Mouse (Mus musculus): ENCODE results near the gene Adam12.

Gene Adam12

GRCm38 (mm10) chr7:134079980-134080725 lies 151.8 kb downstream of the Adam12 start:
- in situ Hi-C loops (cut with MboI) = no loop called here

DNA sequence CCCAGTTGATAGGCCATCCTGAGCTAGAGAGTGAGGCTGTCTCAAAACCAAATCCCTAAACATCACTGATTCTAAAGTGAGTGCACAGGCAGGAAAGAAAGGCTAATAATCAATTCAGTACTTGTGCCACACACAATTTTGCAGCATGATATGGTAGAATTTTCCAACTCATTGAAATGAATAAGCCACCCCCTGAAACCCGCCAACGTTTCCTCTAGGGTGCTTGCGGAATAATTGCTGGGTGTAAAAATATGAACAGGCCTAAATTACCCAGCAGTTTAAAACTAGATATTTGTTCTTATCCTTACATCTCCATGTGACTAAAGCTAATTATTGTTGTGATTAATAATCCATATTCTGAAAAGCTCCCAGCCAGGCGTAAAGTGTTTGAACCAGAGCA lies 154.3 kb downstream of the Adam12 start:
- in situ Hi-C loops (cut with MboI) = no loop called here

DNA sequence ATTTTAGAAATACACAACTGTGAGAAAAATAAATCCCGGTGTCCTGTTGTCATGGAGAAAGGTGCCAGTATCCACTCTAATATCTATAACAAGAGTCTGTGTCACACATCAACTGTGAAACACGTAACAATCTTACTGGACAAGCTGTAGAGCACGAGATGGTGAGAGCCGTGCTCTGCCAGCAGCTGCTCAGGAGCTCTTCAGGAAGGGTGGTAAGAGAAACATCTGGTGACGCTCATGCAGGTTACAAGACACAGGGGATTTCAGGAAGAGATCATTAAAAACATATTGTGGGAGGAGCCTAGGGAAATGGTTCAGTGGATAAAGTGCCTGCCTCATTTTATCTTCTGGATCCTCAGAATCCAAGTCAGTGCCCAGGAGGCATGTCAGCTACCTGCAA lies 158.9 kb downstream of the Adam12 start:
- in situ Hi-C loops (cut with MboI) = no loop called here

GRCm38 (mm10) chr7:134071153-134071885 lies 160.6 kb downstream of the Adam12 start:
- in situ Hi-C loops (cut with MboI) = no loop called here

DNA sequence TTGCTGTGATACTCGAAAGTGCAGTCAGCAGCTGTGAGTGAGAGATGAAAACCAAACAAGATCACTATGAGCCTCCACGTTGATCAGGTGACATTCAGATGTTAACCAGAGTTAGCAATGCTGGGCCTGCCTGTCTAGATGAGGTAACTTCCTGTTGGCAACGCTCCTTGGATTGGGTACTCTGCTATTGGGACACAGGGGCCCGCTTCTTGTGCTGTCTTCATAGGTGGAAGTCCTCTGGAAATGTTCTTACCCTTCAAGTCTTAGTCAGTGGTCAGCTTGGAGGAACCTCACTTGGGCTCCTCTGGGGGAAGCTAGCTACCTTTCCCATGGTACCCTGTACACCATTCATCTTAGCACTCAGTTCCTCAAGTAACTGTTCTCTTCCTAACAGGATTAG lies 169.3 kb downstream of the Adam12 start:
- in situ Hi-C loops (cut with MboI) = no loop called here

DNA sequence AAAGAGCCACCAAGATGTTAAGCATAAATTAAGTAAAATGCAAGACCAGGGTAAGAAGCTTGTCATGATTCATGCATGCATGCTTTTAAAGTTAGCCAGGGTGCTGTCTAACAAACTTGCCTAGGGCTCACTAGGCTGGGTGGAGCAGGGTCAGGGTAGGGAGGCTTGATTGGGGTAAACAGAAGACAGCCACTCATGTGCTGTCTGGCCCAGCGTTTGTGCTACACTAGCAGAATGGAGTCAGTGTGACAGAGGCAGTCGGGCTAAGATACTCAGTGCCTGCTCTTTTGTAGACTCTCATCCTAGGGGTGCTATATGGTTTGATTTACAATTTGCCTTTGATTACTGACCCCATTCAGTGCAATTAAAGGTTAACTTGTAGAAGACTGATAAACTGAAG lies 179.5 kb downstream of the Adam12 start:
- in situ Hi-C loops (cut with MboI) = no loop called here

- in situ Hi-C loops (cut with MboI) = no loop called here
Observed at GRCm38 (mm10) chr7:134050371-134050770, 181.6 kb downstream of the Adam12 start.

- in situ Hi-C loops (cut with MboI) = no loop called here
Observed at GRCm38 (mm10) chr7:134046376-134046775, 185.6 kb downstream of the Adam12 start.

GRCm38 (mm10) chr7:134043576-134043975 lies 188.4 kb downstream of the Adam12 start:
- in situ Hi-C loops (cut with MboI) = no loop called here

DNA sequence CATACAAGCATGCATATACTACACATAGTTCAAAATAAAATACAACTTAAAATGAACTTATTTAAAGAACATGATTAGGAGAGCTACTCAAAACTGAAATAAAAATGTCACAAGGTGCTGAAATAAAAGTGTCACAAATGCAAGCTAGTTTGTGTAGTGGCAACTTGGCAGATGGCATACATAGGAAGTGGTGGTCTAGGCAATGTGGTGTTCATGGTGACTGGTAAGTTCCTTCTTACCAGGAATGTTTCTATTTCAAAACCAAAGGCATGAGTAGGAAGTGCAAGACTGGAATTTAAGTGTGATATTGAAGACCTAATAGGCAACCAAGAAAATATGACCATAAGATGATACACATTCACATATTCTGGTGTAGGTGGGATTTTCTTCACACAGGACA lies 189.3 kb downstream of the Adam12 start:
- in situ Hi-C loops (cut with MboI) = no loop called here

DNA sequence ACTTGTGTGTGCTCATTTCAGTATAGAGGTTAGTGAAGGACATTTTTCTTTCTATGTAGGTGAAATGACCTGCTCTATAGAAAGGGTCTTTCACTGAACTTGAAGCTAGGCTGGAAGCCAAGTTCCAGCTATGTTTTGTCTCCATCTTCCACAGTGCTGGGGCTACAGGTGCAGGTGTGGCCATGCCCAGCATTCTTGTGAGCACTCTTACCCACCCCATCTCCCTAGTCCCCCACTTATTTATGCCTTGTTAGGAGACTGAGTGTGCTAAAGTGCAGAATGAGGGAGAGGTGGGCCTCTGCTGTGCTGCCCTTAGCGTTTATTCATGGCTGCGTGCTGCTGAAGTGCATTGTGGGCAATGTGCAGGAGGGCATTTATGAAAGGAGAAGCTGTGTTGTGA lies 198.0 kb downstream of the Adam12 start:
- in situ Hi-C loops (cut with MboI) = no loop called here

DNA sequence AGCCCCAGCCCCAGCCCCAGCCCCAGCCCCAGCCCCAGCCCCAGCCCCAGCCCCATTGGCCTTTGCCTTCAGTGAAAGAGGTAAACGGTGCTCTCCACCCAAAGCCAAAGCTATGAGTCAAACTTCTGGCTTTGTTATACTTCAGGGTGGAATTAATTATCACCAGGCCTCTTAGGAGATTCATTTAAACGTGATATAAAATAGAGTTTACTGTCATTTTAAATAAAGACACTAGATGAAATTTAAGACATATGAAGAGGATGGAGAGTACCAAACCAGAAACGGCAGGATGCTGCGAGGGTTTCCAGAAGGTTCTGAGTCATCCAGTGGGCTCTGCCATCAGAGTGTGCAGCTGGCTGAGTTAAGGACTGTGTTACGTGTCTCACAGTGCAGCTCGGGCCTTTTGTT lies 199.0 kb downstream of the Adam12 start:
- in situ Hi-C loops (cut with MboI) = no loop called here

- in situ Hi-C loops (cut with MboI) = no loop called here
Observed at GRCm38 (mm10) chr7:134031787-134032186, 200.2 kb downstream of the Adam12 start.

GRCm38 (mm10) chr7:134031256-134031655 lies 200.7 kb downstream of the Adam12 start:
- in situ Hi-C loops (cut with MboI) = no loop called here

DNA sequence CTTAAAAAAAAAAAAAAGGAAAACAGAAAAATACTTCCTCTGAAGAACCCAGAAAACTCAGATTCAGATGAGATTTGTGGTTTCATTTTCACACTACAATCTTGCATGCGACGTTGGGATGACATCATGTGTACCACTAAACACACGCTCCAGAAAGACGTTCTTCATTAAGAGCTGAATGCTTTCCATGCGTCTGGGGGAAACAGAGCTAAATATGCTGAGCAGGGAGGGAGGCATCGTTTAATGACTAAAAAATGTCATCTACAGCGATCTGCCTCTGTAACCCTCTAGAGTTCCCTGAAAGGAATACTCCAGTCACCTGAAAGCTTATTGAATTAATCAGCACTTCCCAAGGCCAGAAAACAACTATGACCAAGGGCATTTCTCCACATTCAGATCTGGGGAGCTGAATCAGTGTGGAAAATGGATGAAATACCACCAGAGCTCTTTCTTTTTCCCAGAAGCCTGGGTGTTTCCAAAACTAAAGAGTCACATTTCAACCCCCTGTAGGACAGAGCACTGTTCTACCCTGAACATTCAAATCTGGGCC lies 203.6 kb downstream of the Adam12 start:
- in situ Hi-C loops (cut with MboI) = no loop called here

DNA sequence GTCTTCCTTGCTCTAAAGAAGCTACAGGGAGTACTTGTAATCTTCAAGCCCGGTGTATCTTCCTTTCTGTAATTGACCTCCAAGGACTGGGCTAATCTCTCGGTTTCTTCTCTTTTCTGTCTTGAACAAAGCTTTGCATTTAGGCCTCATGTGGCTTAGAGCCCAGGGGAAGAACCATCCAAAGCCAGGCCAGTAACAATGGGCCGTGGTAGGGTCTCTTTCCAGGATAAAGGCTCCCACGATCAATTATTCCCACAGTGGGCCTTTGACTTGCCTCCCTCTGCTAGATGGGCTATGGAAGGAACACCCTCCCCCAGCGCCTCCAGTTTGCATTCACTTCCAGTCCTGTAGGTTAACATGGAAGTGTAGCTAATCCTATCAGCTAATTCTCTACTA lies 204.9 kb downstream of the Adam12 start:
- in situ Hi-C loops (cut with MboI) = no loop called here

- in situ Hi-C loops (cut with MboI) = no loop called here
Observed at GRCm38 (mm10) chr7:134026200-134027019, 205.5 kb downstream of the Adam12 start.

DNA sequence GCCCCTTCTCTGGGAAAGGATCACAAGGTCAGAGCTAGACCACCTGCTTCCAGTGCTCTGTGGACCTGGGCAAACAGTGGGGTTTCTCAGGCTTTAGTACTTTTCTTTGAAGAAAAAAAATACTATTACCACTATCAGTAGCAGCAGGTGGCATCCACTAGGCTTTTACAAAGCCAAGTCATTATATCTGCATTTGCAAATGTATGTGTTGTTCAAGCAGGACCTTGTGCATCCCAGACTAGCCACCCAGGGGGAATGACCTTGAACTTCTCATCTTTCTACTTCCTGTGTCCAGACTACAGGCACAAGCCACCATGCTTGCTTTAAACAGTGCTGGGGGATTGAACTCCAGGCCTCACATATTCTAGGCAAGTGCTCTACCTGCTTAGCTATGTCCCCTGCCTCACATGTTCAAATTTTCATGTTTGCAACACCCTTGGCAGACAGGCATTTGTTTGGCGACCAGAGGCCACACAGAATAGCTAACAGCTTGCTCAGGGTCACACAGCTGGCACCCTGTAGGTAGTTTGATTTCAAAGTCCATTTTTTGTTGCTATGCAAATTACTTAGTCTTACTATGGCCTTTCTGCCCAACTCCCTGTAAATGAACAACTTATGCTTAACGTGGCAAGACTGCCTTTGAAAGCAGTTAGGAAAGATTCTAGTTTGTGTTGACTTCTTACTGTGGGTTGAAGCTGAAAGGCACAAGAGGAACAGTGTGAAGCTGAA lies 209.6 kb downstream of the Adam12 start:
- in situ Hi-C loops (cut with MboI) = no loop called here

- in situ Hi-C loops (cut with MboI) = no loop called here
Observed at GRCm38 (mm10) chr7:134015226-134015625, 216.7 kb downstream of the Adam12 start.

DNA sequence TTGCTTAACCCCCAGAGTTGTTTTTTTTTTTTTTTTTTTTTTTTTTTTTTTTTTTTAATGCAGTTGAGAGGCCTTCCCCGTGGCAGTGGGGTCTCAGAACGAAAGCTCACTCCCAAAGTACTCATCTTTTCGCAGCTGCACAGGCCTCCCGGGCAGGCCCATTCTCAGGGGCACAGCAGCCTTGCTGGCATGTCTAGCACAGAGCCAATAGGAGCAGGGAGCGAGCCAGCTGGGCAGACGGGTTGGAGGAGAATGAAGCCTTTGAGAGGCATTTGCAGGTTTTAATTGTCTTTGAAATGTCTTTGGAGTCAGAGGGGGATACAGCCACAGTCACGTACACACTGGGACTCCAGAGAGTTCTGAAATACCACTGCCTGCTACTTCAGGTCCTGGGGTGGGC lies 217.2 kb downstream of the Adam12 start:
- in situ Hi-C loops (cut with MboI) = no loop called here

GRCm38 (mm10) chr7:134009157-134009556 lies 222.8 kb downstream of the Adam12 start:
- in situ Hi-C loops (cut with MboI) = no loop called here

- in situ Hi-C loops (cut with MboI) = no loop called here
Observed at GRCm38 (mm10) chr7:134007942-134008361, 224.0 kb downstream of the Adam12 start.
